Mouse (Mus musculus) limb, embryonic 12.5 days (tissue): ENCODE measurements around the gene Dync1li2. TPM values are rescaled to one million over a fixed set of nuclear protein-coding genes. Genes with fewer than 3 reads are reported as not detected.

ENCODE experiments used
- ATAC-seq: fragments of 200-750 bp; cut with Nextera tagmentation; 2 replicates; pipeline ENCODE4 v1.8.0; 2017; ENCODE audit warnings: low read depth, moderate TSS enrichment; ENCODE audit not compliant: insufficient number of reproducible peaks, insufficient read depth, low FRiP score, low TSS enrichment
- H3K27ac ChIP-seq: fragments of 300-500 bp; sonication (generic); 2 replicates; pipeline ENCODE4 v1.5.1; 2016; ENCODE audit warnings: mild to moderate bottlenecking, moderate library complexity
- H3K27me3 ChIP-seq: fragments of 300-500 bp; sonication (generic); 2 replicates; pipeline ENCODE4 v1.6.1; 2016; ENCODE audit warnings: mild to moderate bottlenecking, moderate library complexity
- H3K36me3 ChIP-seq: fragments of 300-500 bp; sonication (generic); 2 replicates; pipeline ENCODE4 v1.6.1; 2016; ENCODE audit warnings: mild to moderate bottlenecking, moderate library complexity
- H3K4me1 ChIP-seq: fragments of 300-500 bp; sonication (generic); replicated peaks from 2 replicates; pipeline ENCODE4 v1.6.1; 2016
- H3K4me2 ChIP-seq: fragments of 300-500 bp; sonication (generic); 2 replicates; pipeline ENCODE4 v1.6.1; 2016; ENCODE audit warnings: mild to moderate bottlenecking, moderate library complexity
- H3K4me3 ChIP-seq: fragments of 300-500 bp; sonication (generic); replicated peaks from 2 replicates; pipeline ENCODE4 v1.5.1; 2016; ENCODE audit warnings: mild to moderate bottlenecking
- H3K9ac ChIP-seq: fragments of 300-500 bp; sonication (generic); replicated peaks from 2 replicates; pipeline ENCODE4 v1.6.1; 2016; ENCODE audit warnings: mild to moderate bottlenecking, moderate library complexity
- H3K9me3 ChIP-seq: fragments of 300-500 bp; sonication (generic); 2 replicates; pipeline ENCODE4 v1.6.1; 2016; ENCODE audit warnings: mild to moderate bottlenecking, moderate library complexity
- WGBS: fragments of 180-500 bp; shearing (Covaris S2); methylation state at CpG from one replicate; pipeline ENCODE4 v1.1.7; 2016; 5-methylcytosine and 5-hydroxymethylcytosine counted together
- polyA plus RNA-seq: library from polyadenylated mRNA; unstranded; fragments of >200 nt; fragmentation: Nextera tagmentation; extraction: Ambion mirVana; gene quantifications from 2 replicates; pipeline ENCODE4 v1.2.1, GENCODE M21; 2016

The Dync1li2 gene
- polyA plus RNA-seq, 1 experiment from 2014 or later: 83.5 TPM

GRCm38 (mm10) chr8:104414204-104414603 is 28.6 kb downstream of the Dync1li2 start:
- H3K4me1 ChIP-seq: no peaks in the 10 kb centered on the region
- 53% methylated on average over 3 of the region's 3 CpGs for WGBS
- ATAC-seq: no peak
- no peak overlapping the region for H3K4me3 ChIP-seq
- H3K36me3 ChIP-seq: peaks cover 22% of the 10 kb centered on the region
- no peak overlapping the region for H3K27ac ChIP-seq
- no peak overlapping the region for H3K9ac ChIP-seq
- H3K9me3 ChIP-seq: no peaks in the 10 kb centered on the region
- no peak overlapping the region for H3K4me2 ChIP-seq
- no peaks in the 10 kb centered on the region for H3K27me3 ChIP-seq

DNA sequence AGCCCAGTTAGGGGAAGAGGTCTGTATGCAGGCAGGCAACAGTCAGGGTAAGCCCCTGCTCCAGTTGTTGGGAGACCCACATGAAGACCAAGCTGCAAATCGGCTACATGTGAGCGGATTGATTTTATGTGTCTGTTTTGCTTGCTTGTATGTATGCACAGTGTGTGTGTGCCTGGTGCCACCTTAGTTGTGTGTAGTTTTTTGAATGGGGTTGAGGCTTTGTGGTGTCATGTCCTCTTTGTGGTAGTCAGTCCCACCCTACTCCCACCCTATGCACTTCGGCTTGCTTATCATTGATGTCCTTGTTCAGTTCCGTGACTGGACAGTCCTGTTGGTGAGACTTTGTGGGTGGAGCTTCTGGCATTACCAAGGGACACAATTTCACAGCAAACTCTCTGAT is 29.1 kb downstream of the Dync1li2 start:
- H3K27ac ChIP-seq: no peak overlapping the region
- H3K4me2 ChIP-seq: no peak overlapping the region
- peaks cover 18% of the 10 kb centered on the region for H3K36me3 ChIP-seq
- no peaks in the 10 kb centered on the region for H3K9me3 ChIP-seq
- 0 out of 2 replicates have a peak overlapping the region, but pooled peaks have one; percentile 8 for H3K9ac ChIP-seq
- WGBS: 84% methylated on average over 4 of the region's 4 CpGs
- no peaks in the 10 kb centered on the region for H3K27me3 ChIP-seq
- ATAC-seq: 0 out of 2 replicates have a peak, but pooled peaks have one; percentile 49
- H3K4me3 ChIP-seq: no peak overlapping the region
- no peaks in the 10 kb centered on the region for H3K4me1 ChIP-seq

- 72% methylated on average over 7 of the region's 7 CpGs for WGBS
- H3K4me1 ChIP-seq: no peaks in the 10 kb centered on the region
- no peak overlapping the region for H3K4me2 ChIP-seq
- peaks cover 11% of the 10 kb centered on the region for H3K36me3 ChIP-seq
- no peak for ATAC-seq
- H3K4me3 ChIP-seq: no peak overlapping the region
- H3K9me3 ChIP-seq: no peaks in the 10 kb centered on the region
- H3K27me3 ChIP-seq: no peaks in the 10 kb centered on the region
- no peak overlapping the region for H3K27ac ChIP-seq
- no peak overlapping the region for H3K9ac ChIP-seq
These were observed 29.9 kb downstream of the Dync1li2 start for GRCm38 (mm10) chr8:104412805-104413532.

GRCm38 (mm10) chr8:104411972-104412371 is 30.9 kb downstream of the Dync1li2 start:
- no peak overlapping the region for H3K4me3 ChIP-seq
- no peak overlapping the region for H3K4me2 ChIP-seq
- 85% methylated on average over 3 of the region's 3 CpGs for WGBS
- H3K27ac ChIP-seq: no peak overlapping the region
- no peaks in the 10 kb centered on the region for H3K9me3 ChIP-seq
- no peak for ATAC-seq
- H3K4me1 ChIP-seq: no peaks in the 10 kb centered on the region
- peaks cover 1% of the 10 kb centered on the region for H3K36me3 ChIP-seq
- H3K27me3 ChIP-seq: no peaks in the 10 kb centered on the region
- no peak overlapping the region for H3K9ac ChIP-seq

DNA sequence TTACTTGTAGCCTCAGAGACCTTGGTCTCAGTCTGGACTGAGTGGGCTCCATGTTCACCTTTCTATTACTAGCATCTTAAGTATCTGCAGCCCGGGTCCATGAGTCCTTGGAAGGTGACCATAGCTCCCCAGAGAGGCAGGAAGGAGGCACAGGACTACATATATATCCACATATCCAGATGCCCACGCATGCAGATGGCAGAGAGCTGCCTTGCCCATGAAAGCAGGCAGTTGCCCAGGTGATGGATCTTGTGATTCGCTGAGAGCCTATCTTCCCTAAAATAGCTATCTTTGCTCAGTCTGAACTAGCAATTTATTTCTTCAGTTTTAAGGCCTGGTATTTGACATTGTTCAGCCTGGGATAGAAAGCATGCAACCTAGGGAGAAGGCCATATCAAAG is 31.4 kb downstream of the Dync1li2 start:
- no peak overlapping the region for H3K4me3 ChIP-seq
- no peak overlapping the region for H3K9ac ChIP-seq
- ATAC-seq: no peak
- H3K9me3 ChIP-seq: no peaks in the 10 kb centered on the region
- H3K36me3 ChIP-seq: no peaks in the 10 kb centered on the region
- WGBS: 89% methylated on average over 3 of the region's 3 CpGs
- H3K27ac ChIP-seq: no peak overlapping the region
- no peaks in the 10 kb centered on the region for H3K4me1 ChIP-seq
- H3K27me3 ChIP-seq: no peaks in the 10 kb centered on the region
- H3K4me2 ChIP-seq: no peak overlapping the region

DNA sequence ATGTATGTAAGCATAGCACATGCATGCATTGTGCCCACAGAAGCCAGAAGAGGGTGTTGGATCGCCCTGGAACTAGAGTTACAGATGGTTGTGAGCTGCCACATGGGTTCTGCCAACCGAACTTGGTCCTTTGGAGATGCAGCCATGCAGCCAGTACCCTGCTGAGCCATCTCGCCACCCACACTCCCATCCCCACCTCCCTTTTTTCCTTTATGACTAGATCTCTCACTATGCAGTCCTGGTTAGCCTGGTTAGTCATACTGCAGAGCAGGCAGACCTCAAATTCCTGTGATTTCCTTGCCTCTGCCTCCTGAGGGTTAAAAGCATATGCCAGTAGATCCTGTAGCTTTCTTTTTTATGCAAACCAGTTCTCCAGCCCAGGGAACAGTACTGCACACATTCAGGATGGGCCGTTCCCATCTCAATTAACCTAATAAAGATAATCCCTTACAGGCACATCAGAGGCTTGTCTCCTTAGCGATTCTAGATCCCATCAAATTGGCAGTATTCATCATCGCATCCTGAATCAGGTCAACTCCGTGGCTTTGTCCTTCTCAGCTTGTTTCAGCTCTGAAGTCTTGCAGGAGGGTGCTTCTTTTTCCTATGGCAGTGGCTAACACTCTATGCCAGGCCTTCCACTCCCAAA is 32.1 kb downstream of the Dync1li2 start:
- Histone ChIP-seq H3K9me3 (no peaks in the 10 kb centered on the region), H3K36me3 (no peaks in the 10 kb centered on the region), H3K27ac (no peak overlapping the region), H3K4me3 (no peak overlapping the region), H3K4me1 (no peaks in the 10 kb centered on the region), H3K27me3 (no peaks in the 10 kb centered on the region), H3K9ac (no peak overlapping the region), H3K4me2 (no peak overlapping the region)
- ATAC-seq: no peak
- 61% methylated on average over 7 of the region's 7 CpGs for WGBS

DNA sequence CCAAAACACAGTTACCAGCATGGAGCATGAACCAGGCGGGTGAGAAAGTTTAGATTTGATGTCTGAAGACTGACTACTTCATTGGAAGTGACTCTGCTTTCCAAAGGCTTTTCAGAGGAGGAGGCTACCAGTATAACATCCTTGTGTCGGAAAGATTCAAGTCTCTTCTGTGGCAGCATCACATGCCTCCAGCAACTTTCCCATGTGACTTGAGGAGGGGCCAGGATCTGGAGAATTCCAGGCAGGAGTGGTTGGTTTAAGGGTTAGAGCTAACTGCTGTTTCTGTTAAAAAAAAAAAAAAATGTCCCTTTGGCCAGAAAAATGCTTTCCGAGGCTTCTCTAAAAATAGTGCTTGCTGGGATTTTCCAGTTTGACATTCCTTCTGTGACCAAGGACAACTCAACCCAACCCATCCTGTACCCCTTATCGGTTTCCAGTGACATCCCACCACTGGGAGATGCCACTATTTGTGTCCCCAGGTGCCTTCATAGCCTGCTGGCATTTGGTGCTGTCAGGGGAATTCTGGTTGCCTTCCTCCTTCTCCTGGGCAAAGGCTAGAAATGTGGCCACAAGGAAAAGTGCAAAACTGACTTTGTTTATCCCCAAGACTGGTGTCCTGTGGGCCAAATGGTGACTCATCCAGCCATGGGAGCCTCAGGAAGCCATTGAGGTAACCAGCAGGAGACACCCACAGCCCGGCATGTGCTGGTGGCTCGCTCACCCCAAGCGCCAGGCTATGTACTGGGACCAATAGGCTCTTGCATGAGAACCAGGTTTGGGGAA is 34.3 kb downstream of the Dync1li2 start:
- H3K27ac ChIP-seq: no peak overlapping the region
- no peaks in the 10 kb centered on the region for H3K9me3 ChIP-seq
- H3K4me1 ChIP-seq: no peaks in the 10 kb centered on the region
- no peak for ATAC-seq
- no peaks in the 10 kb centered on the region for H3K27me3 ChIP-seq
- no peak overlapping the region for H3K4me3 ChIP-seq
- 86% methylated on average over 7 of the region's 7 CpGs for WGBS
- H3K9ac ChIP-seq: no peak overlapping the region
- no peaks in the 10 kb centered on the region for H3K36me3 ChIP-seq
- H3K4me2 ChIP-seq: no peak overlapping the region

GRCm38 (mm10) chr8:104406340-104407128 is 36.3 kb downstream of the Dync1li2 start:
- 72% methylated on average over 6 of the region's 6 CpGs for WGBS
- no peaks in the 10 kb centered on the region for H3K4me1 ChIP-seq
- ATAC-seq: no peak
- no peak overlapping the region for H3K4me3 ChIP-seq
- H3K9me3 ChIP-seq: no peaks in the 10 kb centered on the region
- no peaks in the 10 kb centered on the region for H3K27me3 ChIP-seq
- H3K27ac ChIP-seq: no peak overlapping the region
- H3K9ac ChIP-seq: no peak overlapping the region
- no peaks in the 10 kb centered on the region for H3K36me3 ChIP-seq
- no peak overlapping the region for H3K4me2 ChIP-seq

DNA sequence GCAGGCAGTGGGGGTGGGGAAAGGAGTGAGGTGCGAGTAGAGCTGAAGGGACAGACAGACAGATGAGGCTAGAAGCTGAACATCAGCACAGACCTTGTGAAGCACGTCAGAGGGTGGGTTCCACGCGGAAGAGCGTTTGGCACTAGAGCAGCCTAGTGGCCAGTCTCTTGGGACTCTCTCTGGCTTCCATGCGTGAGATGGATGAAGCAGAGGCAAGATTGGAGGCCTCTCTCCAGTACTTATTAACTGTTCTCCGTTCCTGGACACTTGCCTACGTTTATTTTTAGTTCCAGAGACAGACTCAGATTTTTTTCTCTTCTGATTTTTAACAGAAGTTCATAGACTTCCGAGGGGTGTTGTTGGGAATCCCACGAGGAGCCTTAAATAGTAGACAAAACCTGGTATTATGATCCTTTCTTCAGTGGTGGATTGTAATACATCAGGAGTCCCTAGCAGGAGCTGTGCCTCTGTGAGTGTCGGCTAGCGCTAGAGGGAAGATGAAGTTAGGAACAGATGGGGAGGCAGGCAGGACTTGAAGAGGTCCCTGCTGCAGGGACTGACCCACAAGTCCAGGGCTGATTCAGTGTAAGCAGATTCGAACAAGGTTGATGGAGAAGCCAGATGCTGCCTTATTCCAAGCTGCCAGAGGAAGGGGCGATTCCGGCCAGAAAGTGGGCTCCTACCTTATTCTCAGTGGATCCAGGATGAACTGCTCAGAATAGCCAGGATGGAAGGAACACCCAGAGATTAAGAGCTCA is 37.2 kb downstream of the Dync1li2 start:
- H3K4me3 ChIP-seq: no peak overlapping the region
- H3K4me1 ChIP-seq: no peaks in the 10 kb centered on the region
- no peaks in the 10 kb centered on the region for H3K36me3 ChIP-seq
- H3K9ac ChIP-seq: no peak overlapping the region
- H3K27ac ChIP-seq: no peak overlapping the region
- no peaks in the 10 kb centered on the region for H3K27me3 ChIP-seq
- WGBS: 72% methylated on average over 15 of the region's 15 CpGs
- ATAC-seq: no peak
- no peaks in the 10 kb centered on the region for H3K9me3 ChIP-seq
- no peak overlapping the region for H3K4me2 ChIP-seq

GRCm38 (mm10) chr8:104403596-104403995 is 39.3 kb downstream of the Dync1li2 start:
- WGBS: 68% methylated on average over 3 of the region's 3 CpGs
- Histone ChIP-seq H3K4me1 (no peaks in the 10 kb centered on the region), H3K4me2 (no peak overlapping the region), H3K4me3 (no peak overlapping the region), H3K36me3 (no peaks in the 10 kb centered on the region), H3K9me3 (no peaks in the 10 kb centered on the region), H3K27ac (no peak overlapping the region), H3K27me3 (no peaks in the 10 kb centered on the region), H3K9ac (no peak overlapping the region)
- no peak for ATAC-seq
